Mouse (Mus musculus) 3T3-L1 (cell line): ENCODE data around the gene Eftud2.
A peak's percentile ranks its signal among the peaks of the same experiment; 100 is the strongest.

Source experiments
- DNase-seq: peaks from one replicate; pipeline ENCODE4 v3.0.0-alpha.2; 2015; ENCODE audit warnings: low read depth, low spot score

The Eftud2 gene

DNA sequence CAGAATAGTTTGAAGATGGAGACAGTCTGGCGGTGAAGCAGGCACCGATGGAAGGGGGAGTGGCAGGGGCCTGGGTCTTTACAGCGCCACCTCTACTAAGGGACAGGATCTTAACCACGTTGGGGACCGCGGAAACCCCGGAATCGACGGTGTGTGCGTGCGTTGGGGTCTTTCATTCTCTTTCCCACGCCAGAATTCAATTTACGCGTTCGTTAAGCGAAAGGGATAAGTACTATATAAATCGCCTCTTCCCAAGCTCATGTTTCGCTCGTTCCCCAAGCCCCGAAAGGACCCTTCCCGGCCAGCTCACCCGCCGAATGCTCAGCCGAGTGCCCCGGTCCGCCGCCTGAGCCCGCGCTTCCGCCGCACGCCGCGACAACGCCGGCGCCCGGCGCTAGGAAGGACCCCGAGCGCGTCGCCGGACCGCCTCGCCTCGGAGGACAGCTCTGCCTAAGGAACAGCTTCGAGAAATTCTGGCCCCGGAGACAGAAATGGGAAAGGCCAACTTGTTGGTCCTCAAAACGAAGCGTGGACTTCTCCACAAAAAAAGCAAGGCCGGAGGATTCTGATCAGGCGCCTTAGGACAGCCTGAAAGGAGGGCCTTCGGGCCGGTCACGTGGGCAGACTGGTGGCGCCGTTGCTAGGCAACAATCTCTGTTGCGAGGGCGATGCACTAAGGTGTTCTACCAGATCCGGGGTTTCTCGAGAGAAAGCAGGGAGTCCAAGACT lies at the start of gene Eftud2, which contains the start of gene Ccdc103:
TSS of gene Eftud2 (minus strand) at position 401 of the 729 bp plus-strand sequence.
TSS of gene Ccdc103 (plus strand) at position 620 of the 729 bp plus-strand sequence.
- peak; percentile 95 for DNase-seq

DNA sequence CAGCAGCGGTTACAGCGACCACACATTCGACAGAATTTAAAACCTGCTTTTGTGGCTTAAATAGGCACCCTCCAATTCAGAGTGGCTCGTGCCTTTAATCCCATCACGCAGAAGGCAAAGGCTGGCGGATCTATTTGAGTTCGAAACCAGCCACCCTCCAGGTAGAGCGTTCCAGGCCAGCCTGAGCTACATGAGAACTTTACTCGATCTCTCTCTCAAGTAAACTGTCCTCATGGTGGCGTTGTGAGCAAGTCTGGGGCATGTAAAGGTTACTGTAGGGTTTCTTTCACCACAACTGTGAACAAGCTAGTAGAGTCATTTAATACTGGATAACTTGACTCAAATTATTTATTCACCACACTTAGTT lies 44.5 kb upstream of the Eftud2 start:
- peak; percentile 80 for DNase-seq

DNA sequence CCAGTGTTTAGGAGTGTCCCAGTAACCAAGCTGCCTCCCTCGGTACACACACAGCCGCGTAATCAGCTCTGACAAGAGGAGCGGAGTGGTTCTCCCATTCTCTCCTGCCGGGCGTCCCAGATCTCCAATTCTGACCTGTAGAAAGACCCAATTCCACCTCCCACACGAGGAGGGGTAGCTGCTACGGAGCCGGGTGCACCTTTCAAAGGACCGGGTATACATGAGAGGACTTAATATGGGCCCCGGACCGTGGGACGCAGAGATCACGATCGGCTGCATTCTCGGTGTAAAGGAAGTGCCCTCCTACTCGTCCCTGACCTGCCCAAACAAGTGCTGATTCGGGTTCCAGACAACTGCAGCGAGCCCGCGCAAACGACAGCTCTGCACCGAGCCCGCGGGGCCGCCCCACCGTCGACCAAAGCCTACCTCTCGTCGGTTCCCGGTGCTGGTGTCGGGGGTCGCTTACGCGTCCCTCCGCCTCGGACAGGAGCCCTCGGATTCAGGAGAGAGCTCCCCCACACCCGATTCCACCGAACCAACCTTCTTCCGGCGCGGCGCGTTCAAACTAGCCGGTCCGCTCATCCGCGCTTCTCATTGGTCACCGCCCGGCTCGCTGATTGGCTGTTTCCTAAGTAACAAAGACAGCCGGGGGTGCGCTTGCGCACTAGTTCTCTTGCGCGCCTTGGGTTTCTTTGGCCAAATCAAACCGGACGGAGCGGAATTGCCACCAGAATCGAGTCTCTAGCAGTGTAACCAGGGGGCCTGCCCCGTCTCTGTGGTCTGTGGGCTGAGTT lies 44.0 kb upstream of the Eftud2 start, which contains the start of gene Kif18b:
TSS of gene Kif18b (minus strand) at position 568 of the 794 bp plus-strand sequence.
- peak; percentile 99 for DNase-seq

DNA sequence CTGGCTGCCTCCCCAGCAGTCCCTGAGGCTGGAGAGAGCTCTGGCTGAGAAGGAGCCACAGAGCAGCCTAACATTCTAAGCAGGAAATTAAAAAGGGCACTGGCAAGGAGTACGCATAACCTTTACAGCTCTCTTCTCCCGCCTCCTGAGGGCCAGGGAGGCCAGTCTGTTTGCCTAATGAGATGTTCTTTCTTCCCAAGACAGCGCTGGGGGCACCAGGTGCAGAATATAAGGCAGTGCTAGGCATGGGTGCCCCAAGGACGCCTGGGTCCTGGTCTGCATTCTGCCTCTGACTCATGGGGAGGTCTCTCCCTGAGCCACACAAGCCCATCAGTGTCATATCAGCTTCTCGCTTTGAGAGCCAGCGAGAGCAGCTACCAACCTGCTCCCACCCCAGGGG lies 40.7 kb upstream of the Eftud2 start:
- DNase-seq, result no peak

DNA sequence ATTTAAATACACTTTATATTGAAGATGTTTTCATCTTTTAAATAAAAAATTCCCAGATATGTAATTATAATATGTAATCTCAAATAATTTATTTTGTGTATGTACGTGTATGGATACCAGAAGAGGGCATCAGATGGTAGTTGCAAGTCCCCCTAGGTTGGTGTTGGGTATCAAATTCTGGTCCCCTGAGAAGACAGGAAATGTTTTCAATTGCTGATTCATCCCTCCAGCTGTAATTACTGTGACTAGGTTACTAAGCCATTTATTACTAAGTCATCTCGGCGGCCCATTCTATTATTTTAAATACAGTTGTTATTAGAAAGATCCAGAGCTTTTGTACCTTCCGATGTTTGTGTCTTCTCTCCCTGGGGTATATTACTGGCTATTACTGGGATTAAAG lies 37.3 kb upstream of the Eftud2 start:
- peak; percentile 65 for DNase-seq

DNA sequence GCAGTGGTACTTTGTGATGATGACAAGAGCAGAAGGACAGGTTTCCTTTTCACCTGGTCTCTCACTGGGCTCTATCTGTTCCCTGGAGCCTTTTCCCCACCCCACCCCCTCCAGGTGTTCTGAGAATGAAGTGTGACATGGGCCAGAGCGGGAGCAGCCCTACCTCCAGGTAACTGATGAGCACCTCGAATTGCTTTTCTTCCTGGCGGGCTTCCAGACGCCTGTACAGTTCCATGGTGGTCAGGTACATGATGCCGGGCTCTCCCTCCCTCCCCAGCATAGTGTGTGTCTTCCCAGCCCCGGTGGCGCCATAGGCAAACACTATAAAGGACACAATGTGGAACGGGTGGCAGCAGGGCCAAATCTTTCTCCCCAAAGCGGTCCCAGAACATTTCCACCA lies 34.6 kb upstream of the Eftud2 start:
- DNase-seq, result no peak

DNA sequence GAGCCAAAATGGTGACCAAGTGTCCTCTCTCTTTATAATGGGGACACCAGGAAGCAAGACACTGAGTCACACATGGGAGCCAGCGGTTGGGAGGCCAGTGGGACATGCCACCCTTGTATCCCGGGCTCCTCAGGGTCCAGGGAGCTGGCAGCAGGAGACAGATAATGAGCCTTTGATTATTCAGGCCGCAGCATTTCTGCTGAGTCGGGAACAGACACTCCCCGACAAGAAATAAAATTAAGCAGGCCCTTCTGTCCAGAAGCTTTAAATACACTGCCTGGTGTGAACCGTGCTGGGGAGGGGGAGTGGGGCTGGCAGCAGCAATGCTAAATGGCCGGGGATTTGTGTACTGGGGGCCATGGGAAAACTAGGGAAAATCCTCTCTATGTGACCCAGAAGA lies 30.6 kb upstream of the Eftud2 start:
- no peak for DNase-seq

DNA sequence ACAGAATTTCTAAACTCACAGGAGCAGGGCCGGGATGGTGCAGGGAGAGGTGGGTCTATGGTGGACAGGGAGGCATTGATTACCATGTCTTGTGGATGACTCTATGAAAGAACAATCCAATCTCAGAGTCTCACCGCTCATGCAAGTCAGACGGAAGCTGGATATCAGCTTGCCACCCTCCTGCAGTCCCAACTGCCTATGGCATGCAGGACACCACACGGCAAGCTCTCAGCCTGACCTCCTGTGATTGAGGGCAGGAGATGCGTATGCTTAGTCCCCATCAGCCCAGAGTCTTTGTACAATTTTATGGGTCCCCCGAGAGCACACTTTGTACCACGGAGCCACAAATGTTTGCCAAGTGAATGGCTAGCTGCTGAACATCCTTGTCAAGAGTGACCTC lies 22.9 kb upstream of the Eftud2 start:
- no peak for DNase-seq

DNA sequence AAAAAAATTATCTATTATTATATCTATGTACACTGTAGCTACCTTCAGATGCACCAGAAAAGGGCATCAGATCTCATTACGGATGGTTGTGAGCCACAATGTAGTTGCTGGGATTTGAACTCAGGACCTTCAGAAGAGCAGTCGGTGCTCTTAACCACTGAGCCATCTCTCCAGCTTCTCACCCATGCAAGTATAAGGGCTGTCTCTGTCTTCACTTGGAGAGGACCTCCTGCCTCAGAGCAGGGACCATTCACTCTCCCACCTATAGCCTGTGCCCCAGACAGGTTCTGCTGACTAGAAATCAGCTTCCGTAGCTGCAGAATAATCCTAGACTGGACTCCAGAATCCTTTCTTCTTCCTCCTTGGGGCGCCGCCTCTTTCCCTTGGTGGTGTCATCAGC lies 21.3 kb upstream of the Eftud2 start:
- DNase-seq, result no peak

DNA sequence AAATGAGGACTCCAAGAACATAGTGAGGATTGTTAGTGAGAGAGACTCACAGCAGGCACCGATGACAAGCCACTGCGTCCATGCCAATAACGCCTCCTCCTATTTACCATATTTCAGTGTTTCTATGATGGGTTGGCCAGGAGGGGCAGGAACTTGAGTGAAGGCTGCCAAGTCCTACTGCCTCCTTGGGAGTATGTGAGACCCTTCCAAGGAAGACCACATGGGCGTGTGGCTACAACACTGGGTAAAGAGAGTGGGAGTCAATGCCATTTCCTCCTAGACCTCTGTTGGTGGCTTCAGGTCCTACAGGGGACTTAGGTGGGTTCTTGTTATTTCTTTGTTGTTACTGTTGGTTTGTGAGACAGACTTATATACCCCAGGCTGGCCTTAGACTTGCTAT lies 20.4 kb upstream of the Eftud2 start:
- DNase-seq, result no peak

DNA sequence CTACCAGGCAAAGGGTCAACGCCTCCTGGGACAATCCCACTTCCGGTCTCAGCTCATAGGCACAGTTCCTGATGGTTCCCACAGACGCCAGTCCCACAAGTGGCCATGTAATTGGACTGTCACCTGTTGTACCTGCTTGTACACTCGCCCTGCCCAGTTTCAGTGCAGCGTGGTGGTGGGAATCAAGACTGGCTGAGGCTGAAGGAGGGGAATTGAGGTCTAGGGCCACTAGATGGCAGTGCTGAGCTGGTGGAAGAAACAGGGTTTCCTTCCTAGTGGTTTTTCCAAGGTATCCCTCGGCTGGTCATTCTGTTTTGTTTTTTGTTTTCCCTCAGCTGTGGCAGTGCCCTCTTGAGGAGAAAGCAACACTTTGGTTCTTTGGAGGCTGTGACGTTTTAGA lies 20.0 kb upstream of the Eftud2 start, which contains the start of gene Gfap:
TSS of gene Gfap (minus strand) at position 150 of the 400 bp plus-strand sequence.
- peak; percentile 96 for DNase-seq

DNA sequence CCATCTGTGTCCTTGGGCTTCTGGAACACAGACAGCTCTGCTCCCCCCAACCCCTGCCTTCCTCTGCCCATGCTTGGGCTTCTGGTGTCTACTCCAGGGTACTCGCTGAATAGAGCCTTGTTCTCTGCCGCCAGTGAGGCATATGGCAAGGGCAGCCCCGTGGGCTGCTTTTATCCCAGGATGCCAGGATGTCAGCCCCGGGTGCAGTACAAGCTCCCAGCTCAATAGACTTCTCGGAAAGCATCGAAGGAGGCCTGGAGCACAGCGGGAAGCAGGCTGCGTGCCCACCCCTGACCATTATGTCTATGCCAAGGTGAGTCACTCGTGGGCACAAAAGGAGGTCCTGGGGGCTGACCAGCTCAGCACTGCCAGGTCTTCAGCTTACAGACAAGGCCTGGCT lies 17.6 kb upstream of the Eftud2 start:
- no peak for DNase-seq

DNA sequence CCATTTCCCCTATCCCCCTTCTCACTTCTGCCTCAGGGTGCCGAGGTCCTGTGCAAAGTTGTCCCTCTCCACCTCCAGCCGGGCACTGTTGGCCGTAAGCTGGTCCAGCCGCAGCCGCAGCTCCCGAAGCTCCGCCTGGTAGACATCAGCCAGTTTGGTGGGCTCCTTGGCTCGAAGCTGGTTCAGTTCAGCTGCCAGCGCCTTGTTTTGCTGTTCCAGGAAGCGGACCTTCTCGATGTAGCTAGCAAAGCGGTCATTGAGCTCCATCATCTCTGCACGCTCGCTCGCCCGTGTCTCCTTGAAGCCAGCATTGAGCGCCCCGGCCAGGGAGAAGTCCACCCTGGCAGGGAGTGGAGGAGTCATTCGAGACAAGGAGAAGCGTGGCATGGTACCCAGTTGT lies 15.9 kb upstream of the Eftud2 start:
- DNase-seq, result no peak

DNA sequence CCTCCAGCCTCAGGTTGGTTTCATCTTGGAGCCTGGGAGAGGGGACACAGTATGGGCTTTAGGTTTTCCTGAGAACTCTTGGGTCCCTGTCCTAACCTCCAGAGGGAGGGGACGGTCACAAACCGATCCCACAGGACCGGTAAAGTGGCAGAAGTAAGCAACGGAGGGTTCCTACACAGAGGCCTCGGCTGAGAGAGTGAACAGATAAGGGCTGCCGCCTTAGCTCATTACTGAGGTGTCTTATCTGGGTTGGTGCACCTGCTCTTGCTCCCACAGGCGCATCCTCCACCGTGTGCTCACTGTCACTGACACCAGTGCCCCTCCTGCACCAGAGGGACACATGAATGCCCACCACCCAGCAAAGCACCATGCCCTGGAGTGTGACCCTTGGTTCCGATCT lies 15.0 kb upstream of the Eftud2 start:
- DNase-seq, result no peak

DNA sequence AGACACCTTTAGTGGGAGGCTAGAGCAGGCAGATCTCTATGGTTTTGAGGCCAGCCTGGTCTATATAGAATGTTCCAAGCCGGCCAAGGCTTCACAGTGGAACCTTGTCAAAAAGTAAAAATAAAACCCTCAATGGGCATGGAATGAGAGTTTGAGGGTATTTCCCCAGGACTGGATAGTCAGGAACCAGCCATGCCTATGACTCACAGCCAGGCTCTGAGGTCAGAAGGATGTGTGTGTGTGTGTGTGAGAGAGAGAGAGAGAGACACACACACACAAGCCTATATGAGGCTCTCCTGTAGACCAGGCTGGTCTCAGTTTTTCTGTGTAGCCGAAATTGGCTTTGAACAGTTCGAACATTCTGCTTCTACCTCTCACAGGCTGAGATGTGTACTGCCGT lies 13.9 kb upstream of the Eftud2 start:
- peak; percentile 81 for DNase-seq

DNA sequence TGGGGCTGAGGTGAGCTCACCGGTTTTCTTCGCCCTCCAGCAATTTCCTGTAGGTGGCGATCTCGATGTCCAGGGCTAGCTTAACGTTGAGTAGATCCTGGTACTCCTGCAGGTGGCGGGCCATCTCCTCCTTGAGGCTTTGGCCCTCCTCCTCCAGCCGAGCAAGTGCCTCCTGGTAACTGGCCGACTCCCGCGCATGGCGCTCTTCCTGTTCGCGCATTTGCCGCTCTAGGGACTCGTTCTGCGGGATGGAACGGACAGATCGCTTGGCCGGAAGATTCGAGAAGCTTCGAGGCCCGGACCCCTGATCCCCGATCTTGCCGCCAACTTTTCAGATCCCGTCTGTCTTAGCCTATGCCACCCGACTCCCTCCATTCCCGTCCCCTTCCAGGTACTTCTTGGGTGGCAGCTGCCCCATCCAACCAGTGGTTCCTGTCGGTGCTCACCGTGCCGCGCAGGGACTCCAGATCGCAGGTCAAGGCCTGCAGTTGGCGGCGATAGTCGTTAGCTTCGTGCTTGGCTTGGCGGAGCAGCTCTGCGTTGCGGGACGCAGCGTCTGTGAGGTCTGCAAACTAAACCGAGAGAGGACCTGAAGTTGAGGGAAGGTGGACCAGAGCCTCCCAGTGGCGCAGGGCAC lies 12.3 kb upstream of the Eftud2 start:
- no peak for DNase-seq

DNA sequence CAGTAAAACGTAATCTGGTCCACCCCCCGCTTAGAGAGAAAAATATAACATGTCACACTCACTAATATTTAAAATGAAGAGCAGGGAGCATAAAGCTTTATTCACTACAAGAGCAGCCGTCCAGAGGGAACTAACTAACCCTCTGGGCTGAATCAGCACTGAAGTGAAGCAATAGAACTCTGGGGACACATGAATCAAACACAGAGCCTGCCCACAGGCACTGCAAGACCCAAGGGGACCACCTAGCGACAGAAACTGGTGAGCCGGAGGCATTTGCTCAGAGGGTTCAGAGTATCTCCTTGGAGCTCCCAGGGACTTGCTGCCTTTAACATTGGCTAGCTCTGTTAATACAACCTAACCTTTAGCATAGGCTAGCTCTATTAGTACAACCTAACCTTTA lies 9.3 kb upstream of the Eftud2 start:
- peak; percentile 80 for DNase-seq

DNA sequence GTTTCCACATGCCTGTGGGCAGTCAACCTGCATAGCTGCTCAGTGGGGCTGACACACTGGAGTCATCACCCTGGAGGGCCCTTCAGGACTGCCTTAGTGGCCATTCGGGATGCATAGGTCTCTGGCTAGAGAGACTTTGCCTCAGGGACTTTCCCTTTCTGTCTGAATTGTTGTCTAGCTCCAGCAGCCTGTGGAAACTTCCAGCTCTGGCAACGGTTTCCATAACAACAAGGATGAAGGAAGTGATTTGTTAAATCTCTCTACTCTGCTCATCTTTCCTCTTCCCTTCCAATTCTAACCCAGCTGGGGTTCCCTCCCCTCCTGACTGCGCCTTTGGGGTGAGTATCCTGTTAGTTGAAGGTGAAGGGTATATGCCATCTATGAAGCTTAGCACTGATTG lies 7.3 kb upstream of the Eftud2 start:
- peak; percentile 53 for DNase-seq

DNA sequence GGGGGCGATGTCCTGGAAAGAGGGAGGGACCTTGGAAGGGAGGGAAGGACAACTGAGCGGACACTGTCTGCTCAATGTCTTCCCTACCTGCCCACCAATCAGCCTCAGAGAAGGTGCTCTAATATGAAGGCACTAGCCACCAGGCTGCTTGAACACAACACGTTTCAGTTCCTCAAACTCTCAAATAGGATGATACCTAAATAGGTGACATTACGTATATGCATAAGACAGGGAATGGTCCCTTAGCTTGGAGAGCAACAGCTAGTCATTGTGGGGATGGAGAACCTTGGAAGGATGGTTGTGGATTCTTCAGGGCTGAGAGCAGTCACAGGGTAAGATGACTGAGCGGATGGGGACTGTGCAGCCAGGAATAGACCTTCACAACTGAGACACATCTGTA lies 6.6 kb upstream of the Eftud2 start:
- DNase-seq, result no peak

DNA sequence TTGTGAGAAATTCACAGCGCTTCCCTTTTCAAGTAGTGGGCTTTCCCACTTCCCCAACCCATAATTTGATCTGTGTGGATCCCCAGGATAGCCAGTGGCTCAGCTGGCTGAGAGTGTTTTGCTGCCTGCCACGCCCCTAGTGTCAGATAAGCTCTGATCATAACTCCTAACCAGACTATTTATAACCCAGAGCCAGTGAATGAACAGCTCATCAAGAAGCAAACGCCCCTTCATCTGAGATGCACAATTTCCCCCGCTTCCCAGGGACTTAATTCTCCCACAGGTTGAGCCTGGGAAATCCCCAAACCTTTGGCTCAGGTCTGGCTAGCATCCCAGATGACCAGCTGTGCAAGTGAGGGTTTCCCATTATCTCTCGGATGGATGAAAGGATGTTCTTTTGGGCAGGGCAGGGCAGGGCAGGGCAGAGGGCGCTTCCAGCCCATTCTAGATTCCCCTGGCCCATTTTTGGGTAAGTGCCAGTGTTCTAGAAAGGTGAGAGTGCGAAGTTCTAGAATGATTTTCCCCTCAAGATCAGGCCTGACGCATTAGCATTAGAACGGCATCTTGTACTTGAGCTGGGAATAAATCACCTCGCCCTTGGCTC lies 3.9 kb upstream of the Eftud2 start, which contains the start of gene Fam187a:
TSS of gene Fam187a (plus strand) at position 554 of the 604 bp plus-strand sequence.
- DNase-seq, result peak; percentile 46

DNA sequence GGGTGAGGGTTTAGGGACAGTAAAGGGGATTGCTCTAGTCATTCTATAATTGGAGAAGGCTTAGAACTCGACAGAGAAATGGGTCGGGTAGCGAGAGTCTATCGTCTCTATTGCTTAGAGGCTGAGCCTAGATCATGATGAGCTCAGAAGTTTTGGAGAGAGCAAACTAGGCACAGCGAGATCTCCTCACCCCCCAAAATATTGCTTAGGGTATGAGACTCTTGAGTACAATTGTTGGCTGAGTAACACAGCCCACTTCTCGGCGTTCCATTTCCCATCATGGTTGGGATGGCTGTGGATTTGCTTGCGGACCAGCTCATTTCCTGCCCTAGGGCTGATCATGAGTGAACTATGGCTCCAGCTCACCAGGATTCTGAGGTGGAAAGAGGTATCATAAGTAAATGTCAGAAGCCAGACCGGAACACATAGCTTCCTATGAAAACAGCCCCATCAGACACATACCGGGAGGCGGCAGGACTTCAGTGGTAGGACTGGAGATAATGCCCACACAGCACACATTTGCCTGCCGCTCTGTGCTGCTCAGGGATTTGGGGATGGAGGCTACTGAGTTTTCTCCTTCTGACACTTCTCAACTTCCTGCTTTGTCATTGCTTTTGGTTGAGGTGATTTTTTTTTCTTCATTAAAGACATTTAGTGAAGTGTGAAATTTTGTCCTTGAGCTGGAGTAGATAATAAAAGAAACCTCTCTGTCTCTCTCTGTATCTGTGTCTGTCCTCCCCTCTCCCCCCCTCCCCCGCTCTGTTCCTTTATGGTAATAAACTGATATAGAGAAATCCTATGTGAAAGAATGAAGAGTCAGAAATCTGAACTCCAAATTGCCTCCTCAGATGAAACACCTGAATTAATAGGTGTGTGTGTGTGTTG lies 771 bp upstream of the Eftud2 start:
- DNase-seq, result no peak
